Mouse (Mus musculus): ENCODE results near the gene 4921524J17Rik. TPM values are rescaled to one million over a fixed set of nuclear protein-coding genes. Genes with fewer than 3 reads are reported as not detected.
A peak's percentile ranks its signal among the peaks of the same experiment; 100 is the strongest.

4921524J17Rik gene
- total and polyA plus RNA-seq, 3 experiments = 3.2 to 46.6 (median 20.4) TPM

GRCm38 (mm10) chr8:85441564-85441963 is 8.9 kb upstream of the 4921524J17Rik start:
- no peak for DNase-seq

GRCm38 (mm10) chr8:85435736-85436135 is 3.1 kb upstream of the 4921524J17Rik start:
- DNase-seq = peak; percentile 73

GRCm38 (mm10) chr8:85434817-85435216 is 2.2 kb upstream of the 4921524J17Rik start:
- no peak for DNase-seq

- no peak for DNase-seq
These were observed 372 bp upstream of the 4921524J17Rik start for GRCm38 (mm10) chr8:85433017-85433393.

- DNase-seq = no peak
These were observed 1.1 kb downstream of the 4921524J17Rik start for GRCm38 (mm10) chr8:85431281-85432167.

GRCm38 (mm10) chr8:85430801-85431200 is 1.8 kb downstream of the 4921524J17Rik start:
- peak; percentile 87 for DNase-seq

GRCm38 (mm10) chr8:85429219-85429618 is 3.4 kb downstream of the 4921524J17Rik start:
- DNase-seq = peak; percentile 40

- no peak for DNase-seq
These were observed 5.6 kb downstream of the 4921524J17Rik start for GRCm38 (mm10) chr8:85427026-85427425.

GRCm38 (mm10) chr8:85421329-85421728 is 11.3 kb downstream of the 4921524J17Rik start:
- no peak for DNase-seq

GRCm38 (mm10) chr8:85408526-85408925 is 24.1 kb downstream of the 4921524J17Rik start:
- DNase-seq = no peak

GRCm38 (mm10) chr8:85408053-85408505 is 24.6 kb downstream of the 4921524J17Rik start:
- peak; percentile 26 for DNase-seq

GRCm38 (mm10) chr8:85405961-85406360 is 26.7 kb downstream of the 4921524J17Rik start:
- no peak for DNase-seq

- no peak for DNase-seq
These were observed 27.2 kb downstream of the 4921524J17Rik start for GRCm38 (mm10) chr8:85405418-85405817.

GRCm38 (mm10) chr8:85398548-85398947 is 34.1 kb downstream of the 4921524J17Rik start:
- no peak for DNase-seq

- peak; percentile 58 for DNase-seq
These were observed 35.1 kb downstream of the 4921524J17Rik start for GRCm38 (mm10) chr8:85397508-85397907.

- no peak for DNase-seq
These were observed 36.1 kb downstream of the 4921524J17Rik start for GRCm38 (mm10) chr8:85396432-85397079.

- no peak for DNase-seq
These were observed 36.8 kb downstream of the 4921524J17Rik start for GRCm38 (mm10) chr8:85395681-85396431.

- no peak for DNase-seq
These were observed 37.6 kb downstream of the 4921524J17Rik start for GRCm38 (mm10) chr8:85395017-85395416.

- no peak for DNase-seq
These were observed 39.4 kb downstream of the 4921524J17Rik start for GRCm38 (mm10) chr8:85393199-85393598.

GRCm38 (mm10) chr8:85391438-85391837 is 41.2 kb downstream of the 4921524J17Rik start:
- no peak for DNase-seq

GRCm38 (mm10) chr8:85386205-85386604 is 46.4 kb downstream of the 4921524J17Rik start, which contains the start of gene Mylk3:
Gene Mylk3, minus strand, starts transcription at chr8:85386345.
- no peak for DNase-seq

- no peak for DNase-seq
These were observed 50.7 kb downstream of the 4921524J17Rik start for GRCm38 (mm10) chr8:85381926-85382325.
